Mouse (Mus musculus) hindbrain, embryonic 11.5 days (tissue): ENCODE data around the gene Zfp740. TPM values are rescaled to one million over a fixed set of nuclear protein-coding genes. Genes with fewer than 3 reads are reported as not detected.
A peak's percentile ranks its signal among the peaks of the same experiment; 100 is the strongest.

Experiments used
- ATAC-seq: fragments of 200-750 bp; cut with Nextera tagmentation; 2 replicates; pipeline ENCODE4 v1.8.0; 2017; ENCODE audit warnings: mild to moderate bottlenecking, moderate TSS enrichment, moderate library complexity; ENCODE audit not compliant: low FRiP score
- DNase-seq: peaks from one replicate; pipeline ENCODE4 v3.0.0-alpha.2; 2015; ENCODE audit warnings: low spot score
- H3K27ac ChIP-seq: fragments of 300-500 bp; sonication (generic); 2 replicates; pipeline ENCODE4 v1.5.1; 2014; ENCODE audit warnings: mild to moderate bottlenecking, low read depth, low read length
- H3K27me3 ChIP-seq: fragments of 300-500 bp; sonication (generic); 2 replicates; pipeline ENCODE4 v1.6.1; 2014; ENCODE audit warnings: mild to moderate bottlenecking, low read length, moderate library complexity, mixed read lengths; ENCODE audit not compliant: control insufficient read depth, insufficient read depth
- H3K36me3 ChIP-seq: fragments of 300-500 bp; sonication (generic); 2 replicates; pipeline ENCODE4 v1.6.1; 2014; ENCODE audit warnings: mild to moderate bottlenecking, low read length, moderate library complexity, mixed read lengths; ENCODE audit not compliant: control insufficient read depth, insufficient read depth
- H3K4me1 ChIP-seq: fragments of 300-500 bp; sonication (generic); replicated peaks from 2 replicates; pipeline ENCODE4 v1.6.1; 2014; ENCODE audit warnings: low read length, mixed read lengths; ENCODE audit not compliant: control insufficient read depth, insufficient read depth
- H3K4me2 ChIP-seq: fragments of 300-500 bp; sonication (generic); replicated peaks from 2 replicates; pipeline ENCODE4 v1.6.1; 2014; ENCODE audit warnings: mild to moderate bottlenecking, low read depth, low read length
- H3K4me3 ChIP-seq: fragments of 300-500 bp; sonication (generic); 2 replicates; pipeline ENCODE4 v1.5.1; 2014; ENCODE audit warnings: low read depth, low read length
- H3K9ac ChIP-seq: fragments of 300-500 bp; sonication (generic); 2 replicates; pipeline ENCODE4 v1.6.1; 2014; ENCODE audit warnings: low read depth, low read length
- H3K9me3 ChIP-seq: fragments of 300-500 bp; sonication (generic); 2 replicates; pipeline ENCODE4 v1.6.1; 2016; ENCODE audit warnings: low read length; ENCODE audit not compliant: control insufficient read depth
- WGBS: fragments of 180-500 bp; shearing (Covaris S2); extraction: QIAGEN DNeasy Blood & Tissue Kit; methylation state at CpG from one replicate; pipeline ENCODE4 v1.1.7; 2014; 5-methylcytosine and 5-hydroxymethylcytosine counted together
- polyA plus RNA-seq: library from polyadenylated mRNA; unstranded; fragments of >200 nt; fragmentation: Nextera tagmentation; extraction: Ambion mirVana; gene quantifications from 2 replicates; pipeline ENCODE4 v1.2.1, GENCODE M21; 2014

Gene Zfp740
- polyA plus RNA-seq, 1 experiment from 2014 or later: 49.7 TPM

DNA sequence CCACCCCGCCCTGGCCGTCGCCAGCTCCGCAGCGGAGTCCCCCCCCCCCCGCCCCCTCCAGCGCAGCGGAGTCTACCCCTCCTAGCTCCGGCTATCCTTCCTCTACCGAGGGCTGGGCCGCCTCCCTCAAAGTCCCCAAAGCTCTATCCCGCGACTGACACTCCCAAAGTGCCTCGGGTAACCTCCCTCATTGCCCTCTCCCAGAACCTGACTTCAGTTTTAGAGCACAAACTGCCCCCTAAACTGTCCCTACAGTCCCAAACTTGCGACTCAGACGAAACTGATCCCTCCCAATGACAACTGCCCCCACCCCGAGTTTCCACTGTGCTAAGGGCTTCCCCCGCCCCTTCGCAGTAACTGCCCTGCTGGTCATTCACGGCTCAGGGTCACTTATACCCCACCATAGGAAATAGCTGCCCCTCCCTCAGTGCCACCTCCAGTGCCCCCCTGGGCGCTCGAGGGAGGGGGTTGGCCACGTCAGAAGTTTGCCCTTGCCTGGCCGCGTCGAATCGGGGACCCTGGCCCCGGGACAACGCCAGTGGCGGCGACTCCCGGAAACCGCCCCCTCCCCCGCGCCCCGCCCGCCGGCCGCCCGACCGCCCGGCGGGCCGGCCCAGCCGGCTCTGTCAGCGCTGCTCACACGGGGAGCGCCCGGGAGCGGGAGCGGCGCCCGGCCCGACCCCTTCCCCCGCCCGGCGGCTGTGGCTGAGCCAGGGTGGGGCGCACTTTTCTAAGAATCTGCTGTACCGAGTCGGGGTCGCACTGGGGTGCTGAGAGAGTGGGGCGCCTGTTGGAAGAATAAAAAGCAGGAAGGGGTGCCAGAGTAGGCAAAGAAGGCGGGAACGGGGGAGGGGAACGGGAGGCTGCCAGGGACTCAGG is 44.4 kb downstream of the Zfp740 start:
- H3K9me3 ChIP-seq: no peaks in the 10 kb centered on the region
- DNase-seq (peak; percentile 62), ATAC-seq (peak; percentile 55)
- peak overlapping the region; percentile 98 for H3K4me2 ChIP-seq
- peak overlapping the region; percentile 62 for H3K27ac ChIP-seq
- peaks cover 21% of the 10 kb centered on the region for H3K4me1 ChIP-seq
- peaks cover 69% of the 10 kb centered on the region for H3K27me3 ChIP-seq
- H3K9ac ChIP-seq: peak overlapping the region; percentile 50
- H3K36me3 ChIP-seq: no peaks in the 10 kb centered on the region
- under 1% methylated on average over 59 of the region's 65 CpGs for WGBS
- peak overlapping the region; percentile 59 for H3K4me3 ChIP-seq

DNA sequence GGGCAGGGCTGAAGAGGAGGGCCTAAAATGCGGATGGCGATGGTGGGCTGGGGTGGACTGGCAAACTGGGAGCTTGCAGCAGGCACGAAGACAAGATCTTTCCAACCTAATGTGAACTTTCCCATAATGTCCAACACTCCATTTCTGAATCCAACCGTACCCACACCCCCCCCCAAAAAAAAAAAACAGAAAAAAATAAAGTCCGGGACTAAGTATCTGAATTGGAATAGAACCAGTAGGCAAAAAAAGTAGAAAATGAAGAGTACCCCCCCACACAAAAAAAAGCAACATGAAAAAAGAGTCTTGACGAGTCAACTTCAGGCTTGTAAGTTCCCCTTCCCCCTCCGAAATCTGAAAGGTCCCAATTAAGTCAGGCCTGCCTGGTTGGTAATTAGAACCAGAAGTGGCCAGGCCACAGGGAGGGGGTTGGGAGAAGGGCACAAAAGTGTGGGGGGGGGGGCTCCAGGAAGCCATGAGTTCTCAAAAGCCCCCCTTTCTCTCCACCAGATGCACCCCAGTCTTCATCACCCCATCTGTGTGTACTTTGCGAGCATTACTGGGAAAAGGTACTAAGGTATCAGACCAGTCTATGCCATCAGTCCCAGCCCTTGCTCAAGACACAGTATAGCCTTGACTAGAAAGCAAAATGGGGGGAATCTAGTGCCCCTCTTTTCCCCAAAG is 45.2 kb downstream of the Zfp740 start:
- Histone ChIP-seq H3K27me3 (peaks cover 61% of the 10 kb centered on the region), H3K9me3 (no peaks in the 10 kb centered on the region), H3K4me2 (peak overlapping the region; percentile 98), H3K4me1 (peaks cover 16% of the 10 kb centered on the region), H3K36me3 (no peaks in the 10 kb centered on the region), H3K27ac (peak overlapping the region; percentile 62), H3K9ac (peak overlapping the region; percentile 50), H3K4me3 (peak overlapping the region; percentile 59)
- 4% methylated on average over 8 of the region's 8 CpGs for WGBS
- ATAC-seq (no peak), DNase-seq (peak; percentile 34)

DNA sequence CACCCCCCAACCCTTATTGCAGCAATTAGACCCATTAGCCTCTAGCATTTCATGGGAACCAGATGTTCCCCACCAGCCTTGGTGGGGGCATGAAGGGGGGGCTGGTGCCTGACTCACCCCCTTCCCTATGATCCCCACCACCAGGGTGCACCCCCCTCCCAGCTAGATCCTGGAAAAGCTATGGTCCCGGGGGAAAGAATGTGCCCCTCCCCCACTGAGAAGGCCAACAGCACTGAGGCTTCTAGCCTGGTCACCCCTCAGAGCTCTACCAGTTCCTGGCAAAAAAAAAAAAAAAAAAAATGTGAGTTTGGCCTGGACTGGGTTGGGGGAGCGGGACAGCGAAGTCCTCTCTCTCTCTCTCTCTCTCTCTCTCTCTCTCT is 45.8 kb downstream of the Zfp740 start:
- Histone ChIP-seq H3K27me3 (peaks cover 56% of the 10 kb centered on the region), H3K4me3 (no peak overlapping the region)

DNA sequence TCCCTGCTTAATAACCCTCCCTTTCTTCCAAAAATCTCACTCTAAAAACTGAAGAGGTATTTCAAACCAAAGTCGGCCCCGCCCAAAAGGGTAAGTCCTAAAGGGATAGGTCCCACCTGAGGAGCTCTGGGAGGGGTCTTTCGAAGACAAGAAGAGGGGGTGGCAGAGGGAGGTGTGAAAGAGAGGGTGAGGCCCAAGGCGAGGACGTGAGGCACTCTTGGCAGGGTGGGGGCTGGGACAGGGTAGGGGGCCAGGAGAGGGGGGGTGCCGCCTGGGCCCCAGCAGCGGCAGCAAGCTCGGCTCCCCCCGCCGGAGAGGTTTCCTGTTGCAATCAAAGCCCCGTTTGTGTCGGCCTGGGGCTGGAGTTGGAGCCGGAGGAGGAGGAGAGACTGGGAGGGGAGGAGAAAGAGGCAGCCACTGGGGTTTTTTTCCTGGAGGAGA is 46.2 kb downstream of the Zfp740 start:
- H3K4me3 ChIP-seq: no peak overlapping the region
- H3K4me2 ChIP-seq: peak overlapping the region; percentile 19
- H3K4me1 ChIP-seq: peaks cover 11% of the 10 kb centered on the region
- H3K9me3 ChIP-seq: no peaks in the 10 kb centered on the region
- peak overlapping the region; percentile 53 for H3K27ac ChIP-seq
- H3K9ac ChIP-seq: peak overlapping the region; percentile 34; the same call in 1 of the 2 replicates
- peaks cover 51% of the 10 kb centered on the region for H3K27me3 ChIP-seq
- WGBS: 3% methylated on average over 13 of the region's 13 CpGs
- DNase-seq (peak; percentile 50), ATAC-seq (no peak)
- no peaks in the 10 kb centered on the region for H3K36me3 ChIP-seq

More for the DNA sequence above, 45.8 kb downstream of the Zfp740 start:
- peaks cover 14% of the 10 kb centered on the region for H3K4me1 ChIP-seq
- H3K27ac ChIP-seq: peak overlapping the region; percentile 59; the same call in 1 of the 2 replicates
- DNase-seq (peak; percentile 29), ATAC-seq (no peak)
- WGBS: 0% methylated on average over 3 of the region's 3 CpGs
- no peaks in the 10 kb centered on the region for H3K9me3 ChIP-seq
- H3K36me3 ChIP-seq: no peaks in the 10 kb centered on the region
- H3K4me2 ChIP-seq: peak overlapping the region; percentile 19
- no peak overlapping the region for H3K9ac ChIP-seq

DNA sequence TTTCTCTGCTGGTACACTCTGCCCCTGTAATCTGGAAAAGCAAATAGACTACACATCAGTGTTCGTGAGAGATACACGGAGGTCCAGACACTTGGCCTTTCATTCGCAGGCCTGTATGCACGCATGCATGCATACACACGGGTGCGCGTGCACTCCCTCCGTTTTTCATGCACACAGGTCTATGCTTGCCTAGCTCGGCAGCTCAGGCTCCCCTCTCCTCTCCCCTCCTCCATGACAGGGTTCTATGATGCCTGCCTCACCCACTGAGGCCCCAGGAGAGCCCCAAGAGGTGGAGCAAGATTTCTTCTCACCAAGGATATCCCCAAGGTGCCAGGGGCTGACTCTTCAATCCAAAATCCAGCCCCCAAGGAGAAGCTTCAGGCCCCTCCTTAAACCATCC is 46.9 kb downstream of the Zfp740 start:
- peaks cover 47% of the 10 kb centered on the region for H3K27me3 ChIP-seq
- H3K4me2 ChIP-seq: no peak overlapping the region
- peaks cover 11% of the 10 kb centered on the region for H3K4me1 ChIP-seq

DNA sequence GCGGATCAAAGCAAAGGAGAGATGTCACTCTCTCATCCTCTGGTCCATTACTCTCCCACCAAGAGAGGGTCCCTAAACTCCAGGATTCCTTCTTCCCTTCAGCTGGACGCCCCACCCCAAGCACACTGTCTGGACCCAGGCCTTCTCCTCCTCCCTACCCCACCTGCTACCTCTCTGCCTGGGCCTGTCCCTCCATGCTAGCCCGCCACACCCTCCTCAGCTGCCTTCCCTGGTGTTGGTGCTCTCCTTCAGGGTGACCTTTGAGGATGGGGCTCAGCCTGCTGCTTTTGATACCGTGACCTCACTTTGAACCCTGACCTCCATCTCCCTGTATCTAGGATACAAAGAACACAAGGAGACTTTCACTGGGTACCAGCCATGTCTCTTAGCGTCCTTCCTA is 47.5 kb downstream of the Zfp740 start:
- DNase-seq: no peak
- peaks cover 11% of the 10 kb centered on the region for H3K4me1 ChIP-seq

More for the DNA sequence above, 46.9 kb downstream of the Zfp740 start:
- no peak for DNase-seq
- ATAC-seq: no peak
- Histone ChIP-seq H3K4me3 (no peak overlapping the region), H3K9me3 (no peaks in the 10 kb centered on the region), H3K9ac (no peak overlapping the region), H3K36me3 (no peaks in the 10 kb centered on the region), H3K27ac (peak overlapping the region; percentile 53; the same call in 1 of the 2 replicates)
- 44% methylated on average over 9 of the region's 9 CpGs for WGBS

DNA sequence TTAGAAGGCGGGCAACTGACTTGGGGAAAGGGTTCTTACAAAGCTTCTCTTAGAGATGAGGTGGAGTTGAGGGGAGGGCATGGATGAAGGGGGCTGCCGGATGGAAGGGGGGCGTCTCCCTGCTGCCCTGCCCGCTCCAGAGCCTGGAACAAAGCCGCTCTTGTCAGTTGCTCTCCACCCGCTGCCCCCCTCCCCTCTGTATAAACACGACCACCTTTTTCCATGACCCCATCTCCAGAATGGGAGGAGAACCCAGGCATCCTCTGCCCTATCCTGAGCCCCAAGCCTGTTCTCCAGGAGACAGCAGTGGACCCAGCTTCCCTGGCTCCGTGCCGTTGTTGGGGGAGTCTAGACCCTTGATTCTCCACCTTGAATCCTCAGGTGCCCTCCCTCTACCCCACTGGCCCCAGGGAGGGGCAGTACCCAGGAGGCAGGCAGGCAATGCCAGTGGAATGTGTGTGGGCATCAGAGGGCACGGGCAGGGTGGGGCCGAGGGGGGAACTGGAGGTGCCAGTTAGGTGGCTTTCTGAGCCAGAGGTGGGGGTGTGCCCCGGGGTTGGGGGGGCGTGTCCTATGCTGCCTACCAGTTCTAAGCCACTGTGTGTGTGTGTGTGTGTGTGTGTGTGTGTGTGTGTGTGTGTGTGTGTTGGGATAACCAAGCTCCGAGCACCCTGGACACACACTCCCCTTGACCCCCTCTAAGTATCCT is 52.7 kb downstream of the Zfp740 start:
- no peak overlapping the region for H3K27ac ChIP-seq
- DNase-seq (no peak), ATAC-seq (no peak)
- peaks cover 36% of the 10 kb centered on the region for H3K27me3 ChIP-seq
- no peaks in the 10 kb centered on the region for H3K36me3 ChIP-seq
- peak overlapping the region; percentile 25 for H3K4me2 ChIP-seq
- no peak overlapping the region for H3K9ac ChIP-seq
- H3K4me1 ChIP-seq: peaks cover 8% of the 10 kb centered on the region
- 49% methylated on average over 11 of the region's 14 CpGs for WGBS
- 0 out of 2 replicates have a peak overlapping the region, but pooled peaks have one; percentile 49 for H3K4me3 ChIP-seq
- no peaks in the 10 kb centered on the region for H3K9me3 ChIP-seq

More for the DNA sequence above, 47.5 kb downstream of the Zfp740 start:
- no peak overlapping the region for H3K4me3 ChIP-seq
- no peak overlapping the region for H3K27ac ChIP-seq
- no peak overlapping the region for H3K9ac ChIP-seq
- ATAC-seq: no peak
- H3K9me3 ChIP-seq: no peaks in the 10 kb centered on the region
- H3K4me2 ChIP-seq: no peak overlapping the region
- peaks cover 46% of the 10 kb centered on the region for H3K27me3 ChIP-seq
- WGBS: 49% methylated on average over 5 of the region's 5 CpGs
- no peaks in the 10 kb centered on the region for H3K36me3 ChIP-seq

DNA sequence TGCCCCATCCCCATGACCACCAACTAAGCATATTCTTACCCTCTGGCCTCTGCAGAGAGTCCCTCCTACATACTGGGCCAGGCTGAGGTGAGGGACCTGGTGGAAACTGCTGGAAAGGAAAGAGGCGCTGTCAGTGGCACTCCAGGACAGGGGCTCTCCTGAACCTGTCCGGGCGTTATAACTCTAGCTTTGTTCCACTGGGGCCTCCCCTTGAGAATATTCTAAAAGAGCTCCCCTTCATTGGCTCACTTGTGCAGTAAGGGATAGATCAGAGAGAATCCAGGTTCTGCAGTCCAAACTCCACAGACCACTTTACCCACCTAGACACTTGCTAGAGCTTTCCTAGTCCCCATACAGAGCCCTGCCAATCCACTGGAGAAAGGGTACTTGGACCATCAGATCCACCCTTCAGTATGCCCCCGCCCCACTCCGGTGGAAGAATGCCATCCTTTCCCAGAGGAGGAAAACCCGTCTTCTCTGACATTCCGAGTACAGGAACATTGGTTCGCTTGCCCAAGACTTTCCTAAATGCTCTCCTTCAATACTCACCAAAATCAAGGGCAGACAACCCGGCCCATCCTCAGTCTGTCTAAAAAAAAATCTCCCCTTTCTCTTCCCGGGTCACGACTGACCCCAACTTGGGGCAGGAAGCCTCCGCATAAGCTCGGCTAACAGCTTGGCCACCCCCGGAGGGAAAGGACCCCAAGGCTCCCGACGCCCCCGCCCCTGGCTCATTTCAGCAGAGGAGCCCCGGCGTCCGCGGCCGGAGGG is 53.6 kb downstream of the Zfp740 start:
- H3K27me3 ChIP-seq: peaks cover 36% of the 10 kb centered on the region
- H3K9me3 ChIP-seq: no peaks in the 10 kb centered on the region
- H3K4me3 ChIP-seq: peak overlapping the region; percentile 49
- H3K36me3 ChIP-seq: no peaks in the 10 kb centered on the region
- DNase-seq (peak; percentile 37), ATAC-seq (no peak)
- peak overlapping the region; percentile 85 for H3K4me2 ChIP-seq
- H3K9ac ChIP-seq: peak overlapping the region; percentile 66
- H3K4me1 ChIP-seq: peaks cover 8% of the 10 kb centered on the region
- WGBS: 10% methylated on average over 18 of the region's 22 CpGs
- H3K27ac ChIP-seq: 0 out of 2 replicates have a peak overlapping the region, but pooled peaks have one; percentile 42
